In genomic region chr10:74919277-74919676, GRCm38 (mm10) we compare ENCODE assay signal across 19 mouse cellular contexts. TPM values are rescaled to one million over a fixed set of nuclear protein-coding genes. Genes with fewer than 3 reads are reported as not detected.
A peak's percentile ranks its signal among the peaks of the same experiment; 100 is the strongest.
DNase-seq lines count a peak whose midpoint lies in the region; ATAC-seq and TF ChIP-seq lines count a peak whose summit lies in the region.
"Had no signal": no experiment of that assay in that cellular context is flagged by ENCODE, and none has a peak within 500 bp of the region (broad histone marks: within the 10 kb centered on the region; RNA-seq: fewer than 3 reads in every experiment).

No protein-coding gene starts in this region.

- 0 out of 2 replicates have a peak overlapping the region, but pooled peaks have one; percentile 7 for H3K4me3 ChIP-seq in E14TG2a.4 (replicated peaks; ENCODE audit: low read length)
- no peak overlapping the region for H3K4me3 ChIP-seq in forebrain, embryonic 12.5 days (replicated peaks)
- H3K4me3 ChIP-seq: heart, embryonic 13.5 days; hindbrain, embryonic 15.5 days had no signal

- 53% methylated on average over 5 of the region's 5 CpGs for WGBS in forebrain, embryonic 12.5 days

- no peak for TF ChIP-seq CTCF in E14TG2a.4 (conservative IDR thresholded peaks at IDR 0.05; ENCODE audit: low read length)

- no peak overlapping the region for H3K27ac ChIP-seq in forebrain, embryonic 12.5 days
- H3K27ac ChIP-seq: heart, embryonic 13.5 days; hindbrain, embryonic 15.5 days had no signal

- H3K4me2 ChIP-seq in forebrain, embryonic 12.5 days = no peak overlapping the region
- H3K4me2 ChIP-seq: heart, embryonic 13.5 days; hindbrain, embryonic 15.5 days had no signal

- DNase-seq in CD4-positive, CD25-positive, alpha-beta regulatory T cell, adult 2 months (ENCODE audit: low read depth, low spot score) = peak; percentile 57
- DNase-seq in ZHBTc4 (ENCODE audit: low read depth, low spot score) = peak; percentile 52
- no peak for DNase-seq in ovary, postnatal 36 days (ENCODE audit: low spot score)
- DNase-seq in lung, postnatal 25 days (ENCODE audit: low spot score) = no peak
- DNase-seq in frontal cortex, adult 2 months (ENCODE audit: extremely low spot score in 1 of 2, low spot score in 1 of 2) = no peak
- DNase-seq: adrenal gland, adult 2 months; adrenal gland, postnatal 25 days; cerebellum, adult 18-20 months; cerebellum, adult 9-11 months; cerebellum, postnatal 36 days; gastrocnemius, postnatal 14 days; heart, postnatal 36 days; kidney, adult 11 months had no signal

- no peaks in the 10 kb centered on the region for H3K36me3 ChIP-seq in E14TG2a.4 (ENCODE audit: insufficient read depth, low read length)
- no peaks in the 10 kb centered on the region for H3K36me3 ChIP-seq in forebrain, embryonic 12.5 days (replicated peaks)
- H3K36me3 ChIP-seq: heart, embryonic 13.5 days; hindbrain, embryonic 15.5 days had no signal

- no peaks in the 10 kb centered on the region for H3K9me3 ChIP-seq in E14TG2a.4 (ENCODE audit: low read length)
- no peaks in the 10 kb centered on the region for H3K9me3 ChIP-seq in forebrain, embryonic 12.5 days
- H3K9me3 ChIP-seq: heart, embryonic 13.5 days; hindbrain, embryonic 15.5 days had no signal

- peaks cover 30% of the 10 kb centered on the region for H3K4me1 ChIP-seq in E14TG2a.4 (replicated peaks; ENCODE audit: low read depth, low read length)
- peaks cover 8% of the 10 kb centered on the region; the same call in 1 of the 2 replicates for H3K4me1 ChIP-seq in forebrain, embryonic 12.5 days

- H3K9ac ChIP-seq in forebrain, embryonic 12.5 days = no peak overlapping the region
- H3K9ac ChIP-seq: heart, embryonic 13.5 days; hindbrain, embryonic 15.5 days had no signal

- ATAC-seq in inflammation-experienced regulatory T-cells, adult 6 months = peak; percentile 60
- ATAC-seq in forebrain, embryonic 12.5 days (ENCODE audit: low FRiP score) = no peak
- ATAC-seq: forebrain, embryonic 14.5 days had no signal

- peaks cover 12% of the 10 kb centered on the region for H3K27me3 ChIP-seq in E14TG2a.4 (ENCODE audit: insufficient read depth, low read length)
- 0 out of 2 replicates have a peak, but pooled peaks cover 1% of the 10 kb centered on the region for H3K27me3 ChIP-seq in forebrain, embryonic 12.5 days
- H3K27me3 ChIP-seq: hindbrain, embryonic 15.5 days had no signal

RNA-seq across cellular contexts. Expression of gene Gnaz, which starts 47.7 kb away (rescaled TPM):
- not detected for polyA plus RNA-seq in inflammation-experienced regulatory T-cells, adult 6 months (2017; shearing (Covaris generic))
- 14.0 and 18.5 TPM in 2 replicates for polyA plus RNA-seq in forebrain, embryonic 12.5 days (2016; fragmentation: Nextera tagmentation; extraction: Ambion mirVana)
- polyA plus RNA-seq in frontal cortex, adult 2 months (2012; rRNA removed) = 76.3 and 76.4 TPM in 2 replicates

Comparison
In these comparisons a context has a peak if more than half of its experiments do, and no peak if none do; other contexts are left out.
1. DNase-seq: peak in CD4-positive, CD25-positive, alpha-beta regulatory T cell, adult 2 months (single experiment) and ZHBTc4 (single experiment); none in ovary, postnatal 36 days (single experiment), lung, postnatal 25 days (single experiment) and frontal cortex, adult 2 months (0 of 2).
2. RNA of gene Gnaz, which starts 47.7 kb away (polyA plus RNA-seq): 76.3 to 76.4 TPM in frontal cortex, adult 2 months and 14.0 to 18.5 TPM in forebrain, embryonic 12.5 days; not detected in inflammation-experienced regulatory T-cells, adult 6 months; every median in the first group is over 10 times any median in the second.